Mouse (Mus musculus) testis, adult 2 months (tissue): ENCODE measurements at regions not wholly inside any gene's neighbourhood (a gene's known extent, or its start where the extent isn't known, plus 50 kb on each side); places are given as distances from the start of the nearest gene placed in this dataset.
"Not testable (repeated sequence)": the region's sequence is repeated elsewhere in the genome, so short reads cannot be mapped to it uniquely, and the experiment has no call there.

Source experiments
- CTCF ChIP-seq: fragments of 200-500 bp; IDR thresholded peaks from 2 replicates; pipeline ENCODE4 v1.5.1; 2012; ENCODE audit warnings: low read depth, mild to moderate bottlenecking, inconsistent platforms, low read length, moderate library complexity; ENCODE audit not compliant: control insufficient read depth, insufficient read depth, insufficient replicate concordance
- POLR2A ChIP-seq: fragments of 200-500 bp; IDR thresholded peaks from 2 replicates; pipeline ENCODE4 v1.6.1; 2012; ENCODE audit warnings: low read depth, mild to moderate bottlenecking, inconsistent platforms, low read length, moderate library complexity; ENCODE audit not compliant: control insufficient read depth

DNA sequence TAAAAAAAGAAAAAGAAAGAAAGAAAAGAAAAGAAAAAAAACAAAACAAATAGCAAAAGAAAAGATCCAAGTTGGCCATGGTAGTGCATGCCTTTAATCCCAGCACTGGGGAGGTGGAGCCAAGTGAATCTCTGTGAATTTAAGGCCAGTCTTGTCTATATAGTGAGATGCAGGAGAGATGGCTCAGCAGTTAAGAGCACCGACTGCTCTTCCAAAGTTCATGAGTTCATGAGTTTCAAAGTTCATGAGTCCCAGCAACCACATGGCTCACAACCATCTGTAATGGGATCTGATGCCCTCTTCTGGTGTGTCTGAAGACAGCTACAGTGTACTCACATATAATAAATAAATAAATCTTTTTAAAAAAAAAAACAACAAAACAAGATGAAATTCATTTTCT, 130.3 kb downstream of the Zfp36l1 start:
- TF ChIP-seq CTCF, POLR2A: not testable (repeated sequence)
